Mouse (Mus musculus) lung, embryonic 16.5 days (tissue): Measurements from ENCODE around the gene Fam13c. TPM values are rescaled to one million over a fixed set of nuclear protein-coding genes. Genes with fewer than 3 reads are reported as not detected.

Source experiments
- ATAC-seq: fragments of 200-750 bp; cut with Nextera tagmentation; 2 replicates; pipeline ENCODE4 v1.8.0; 2017; ENCODE audit warnings: low read depth, mild to moderate bottlenecking, moderate library complexity
- H3K27ac ChIP-seq: fragments of 300-500 bp; sonication (generic); 2 replicates; pipeline ENCODE4 v1.5.1; 2014; ENCODE audit warnings: mild to moderate bottlenecking, control low read depth, low read length
- H3K27me3 ChIP-seq: fragments of 300-500 bp; sonication (generic); 2 replicates; pipeline ENCODE4 v1.6.1; 2014; ENCODE audit warnings: low read depth, low read length, mixed read lengths; ENCODE audit not compliant: control insufficient read depth, insufficient read depth
- H3K36me3 ChIP-seq: fragments of 300-500 bp; sonication (generic); 2 replicates; pipeline ENCODE4 v1.6.1; 2014; ENCODE audit warnings: low read length; ENCODE audit not compliant: control insufficient read depth, insufficient read depth
- H3K4me1 ChIP-seq: fragments of 300-500 bp; sonication (generic); replicated peaks from 2 replicates; pipeline ENCODE4 v1.6.1; 2014; ENCODE audit warnings: low read length, mixed read lengths; ENCODE audit not compliant: control insufficient read depth, insufficient read depth
- H3K4me2 ChIP-seq: fragments of 300-500 bp; sonication (generic); 2 replicates; pipeline ENCODE4 v1.6.1; 2014; ENCODE audit warnings: low read depth, low read length, control low read depth
- H3K4me3 ChIP-seq: fragments of 300-500 bp; sonication (generic); 2 replicates; pipeline ENCODE4 v1.5.1; 2014; ENCODE audit warnings: mild to moderate bottlenecking, low read length, control low read depth
- H3K9ac ChIP-seq: fragments of 300-500 bp; sonication (generic); 2 replicates; pipeline ENCODE4 v1.6.1; 2014; ENCODE audit warnings: low read length, control low read depth
- H3K9me3 ChIP-seq: fragments of 300-500 bp; sonication (generic); 2 replicates; pipeline ENCODE4 v1.6.1; 2016; ENCODE audit warnings: low read length; ENCODE audit not compliant: control insufficient read depth
- WGBS: fragments of 180-500 bp; shearing (Covaris S2); extraction: QIAGEN DNeasy Blood & Tissue Kit; methylation state at CpG from one replicate; pipeline ENCODE4 v1.1.7; 2014; 5-methylcytosine and 5-hydroxymethylcytosine counted together
- polyA plus RNA-seq: library from polyadenylated mRNA; unstranded; fragments of >200 nt; fragmentation: Nextera tagmentation; extraction: Ambion mirVana; gene quantifications from 2 replicates; pipeline ENCODE4 v1.2.1, GENCODE M21; 2015

The Fam13c gene
- polyA plus RNA-seq, 1 experiment from 2014 or later = 10.3 TPM

GRCm38 (mm10) chr10:70447787-70448186 lies 7.5 kb downstream of the Fam13c start:
- 70% methylated on average over 4 of the region's 4 CpGs for WGBS

DNA sequence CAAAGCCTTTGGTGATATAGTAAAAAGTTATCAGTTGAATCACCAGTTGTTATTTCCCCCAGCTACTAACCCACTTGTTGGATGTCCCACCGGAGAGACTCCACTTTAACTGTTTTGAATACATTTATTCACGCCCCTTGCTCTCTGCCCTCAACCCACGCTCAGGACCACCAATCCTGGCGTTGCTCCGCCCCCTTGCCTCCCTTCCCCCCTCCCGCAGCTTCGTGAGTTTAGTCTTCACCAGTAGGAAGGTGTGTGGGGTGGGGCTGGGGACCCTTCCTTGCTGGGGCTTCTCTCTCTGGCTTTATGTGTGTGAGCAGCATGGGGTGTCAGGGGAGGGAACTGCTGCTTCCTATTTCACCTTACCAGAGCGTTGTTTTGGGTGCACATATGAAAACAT lies 8.9 kb downstream of the Fam13c start:
- Histone ChIP-seq H3K9me3 (no peaks in the 10 kb centered on the region), H3K27ac (no peak overlapping the region), H3K4me2 (no peak overlapping the region), H3K9ac (no peak overlapping the region), H3K4me1 (no peaks in the 10 kb centered on the region), H3K27me3 (no peaks in the 10 kb centered on the region), H3K4me3 (no peak overlapping the region), H3K36me3 (no peaks in the 10 kb centered on the region)
- ATAC-seq = no peak
- 41% methylated on average over 8 of the region's 8 CpGs for WGBS

More at GRCm38 (mm10) chr10:70447787-70448186, 7.5 kb downstream of the Fam13c start:
- Histone ChIP-seq H3K4me2 (no peak overlapping the region), H3K27ac (no peak overlapping the region), H3K27me3 (no peaks in the 10 kb centered on the region), H3K4me3 (no peak overlapping the region), H3K9ac (no peak overlapping the region), H3K4me1 (no peaks in the 10 kb centered on the region), H3K9me3 (no peaks in the 10 kb centered on the region), H3K36me3 (no peaks in the 10 kb centered on the region)
- no peak for ATAC-seq

- ATAC-seq = no peak
- H3K4me2 ChIP-seq = no peak overlapping the region
- H3K4me1 ChIP-seq = no peaks in the 10 kb centered on the region
- H3K27me3 ChIP-seq = no peaks in the 10 kb centered on the region
- WGBS = 59% methylated on average over 8 of the region's 8 CpGs
- no peak overlapping the region for H3K4me3 ChIP-seq
- H3K9ac ChIP-seq = no peak overlapping the region
- no peaks in the 10 kb centered on the region for H3K9me3 ChIP-seq
- H3K36me3 ChIP-seq = 0 out of 2 replicates have a peak, but pooled peaks cover 2% of the 10 kb centered on the region
- no peak overlapping the region for H3K27ac ChIP-seq
These were observed 15.6 kb downstream of the Fam13c start for GRCm38 (mm10) chr10:70455886-70456305.

DNA sequence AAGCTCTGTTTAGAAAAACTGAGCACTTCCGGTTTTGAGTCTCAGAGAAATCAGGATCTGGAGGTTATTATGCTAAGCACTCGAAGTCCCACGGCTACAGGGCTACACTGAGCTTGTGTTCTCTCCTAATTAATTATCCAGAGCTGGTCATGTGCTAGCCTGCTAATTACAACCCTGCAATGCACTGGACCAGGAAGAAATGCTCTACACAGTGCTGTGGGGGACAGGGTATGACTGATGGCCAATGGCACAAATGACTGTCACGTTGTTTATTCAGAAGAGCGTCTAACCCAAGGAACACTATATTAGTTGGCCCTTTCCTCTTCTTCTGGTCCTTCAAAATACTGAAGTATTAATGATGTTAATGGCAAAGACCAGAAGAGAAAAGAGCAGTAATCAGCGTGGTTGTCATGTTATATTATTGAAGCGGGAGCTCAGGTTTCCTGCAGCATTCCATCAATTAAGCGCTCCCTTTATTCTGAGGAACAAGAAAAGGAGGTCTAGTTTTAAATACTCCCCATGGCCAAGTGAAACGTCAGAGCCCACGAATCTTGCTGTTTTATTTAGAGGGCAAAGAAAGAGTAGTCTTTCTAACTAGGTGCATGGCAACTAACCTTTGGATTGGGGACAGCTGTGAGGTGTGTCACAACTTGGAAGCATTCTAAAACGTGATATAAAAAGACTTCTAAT lies 18.4 kb downstream of the Fam13c start:
- Histone ChIP-seq H3K9ac (no peak overlapping the region), H3K9me3 (no peaks in the 10 kb centered on the region), H3K36me3 (0 out of 2 replicates have a peak, but pooled peaks cover 2% of the 10 kb centered on the region), H3K4me2 (no peak overlapping the region), H3K4me1 (no peaks in the 10 kb centered on the region), H3K27ac (no peak overlapping the region), H3K27me3 (no peaks in the 10 kb centered on the region), H3K4me3 (no peak overlapping the region)
- WGBS = 60% methylated on average over 11 of the region's 11 CpGs
- ATAC-seq = no peak

GRCm38 (mm10) chr10:70465638-70466037 lies 25.4 kb downstream of the Fam13c start:
- 77% methylated on average over 7 of the region's 7 CpGs for WGBS
- Histone ChIP-seq H3K9me3 (no peaks in the 10 kb centered on the region; the same call in 1 of the 2 replicates), H3K4me1 (no peaks in the 10 kb centered on the region), H3K9ac (no peak overlapping the region), H3K4me2 (no peak overlapping the region), H3K4me3 (no peak overlapping the region), H3K36me3 (no peaks in the 10 kb centered on the region), H3K27ac (no peak overlapping the region), H3K27me3 (no peaks in the 10 kb centered on the region)
- ATAC-seq = no peak

DNA sequence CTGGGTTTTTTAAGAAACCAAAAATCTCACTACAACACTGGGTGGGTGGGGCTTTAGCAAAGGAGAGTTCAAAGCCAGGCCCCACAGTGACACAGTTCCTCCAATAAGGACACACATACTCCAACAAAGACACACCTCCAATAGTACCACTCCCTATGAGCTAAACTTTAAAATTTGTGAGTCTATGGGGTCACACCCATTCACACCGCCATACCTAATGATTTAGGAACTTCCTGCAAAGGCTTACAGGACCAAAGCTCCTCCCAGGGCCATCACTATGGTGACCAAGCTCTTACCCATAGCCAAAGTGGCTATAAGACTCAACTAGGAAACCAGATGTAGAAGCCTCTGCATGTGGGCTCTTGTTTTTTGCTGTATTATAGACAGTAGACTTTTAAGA lies 30.6 kb downstream of the Fam13c start:
- Histone ChIP-seq H3K9ac (no peak overlapping the region), H3K9me3 (no peaks in the 10 kb centered on the region; the same call in 1 of the 2 replicates), H3K27me3 (no peaks in the 10 kb centered on the region), H3K4me2 (no peak overlapping the region), H3K4me3 (no peak overlapping the region), H3K27ac (no peak overlapping the region), H3K36me3 (no peaks in the 10 kb centered on the region), H3K4me1 (no peaks in the 10 kb centered on the region)
- ATAC-seq = no peak
- 70% methylated on average over 1 of the region's 1 CpGs for WGBS

DNA sequence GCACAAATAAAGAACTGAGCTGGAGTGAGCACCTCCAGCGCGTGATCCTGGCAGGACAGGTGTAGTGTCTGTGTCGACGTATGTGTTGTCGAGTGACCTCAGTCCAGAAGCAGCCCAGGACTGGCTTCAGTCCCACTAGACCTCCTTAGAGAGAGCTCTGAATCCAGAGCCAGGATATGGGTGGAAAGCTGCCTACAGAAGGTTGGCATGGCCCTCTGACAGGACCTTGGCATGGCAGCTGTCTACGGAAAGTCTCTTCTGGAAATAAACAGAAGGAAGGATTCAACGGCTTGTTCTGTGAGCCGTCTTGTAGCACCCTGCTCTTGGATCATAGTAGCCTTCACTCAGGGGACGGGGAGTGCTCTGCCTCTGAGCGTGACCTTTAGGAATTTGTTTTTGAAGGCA lies 37.5 kb downstream of the Fam13c start:
- Histone ChIP-seq H3K4me3 (no peak overlapping the region), H3K36me3 (no peaks in the 10 kb centered on the region), H3K9me3 (no peaks in the 10 kb centered on the region), H3K9ac (no peak overlapping the region), H3K27me3 (no peaks in the 10 kb centered on the region), H3K27ac (no peak overlapping the region), H3K4me1 (no peaks in the 10 kb centered on the region), H3K4me2 (no peak overlapping the region)
- ATAC-seq = peak; percentile 34; the same call in 1 of the 2 replicates
- 81% methylated on average over 10 of the region's 10 CpGs for WGBS

GRCm38 (mm10) chr10:70483736-70484135 lies 43.5 kb downstream of the Fam13c start:
- H3K9ac ChIP-seq = no peak overlapping the region
- WGBS = 45% methylated on average over 6 of the region's 6 CpGs
- no peak for ATAC-seq
- H3K9me3 ChIP-seq = no peaks in the 10 kb centered on the region
- H3K4me2 ChIP-seq = no peak overlapping the region
- peaks cover 10% of the 10 kb centered on the region; the same call in 1 of the 2 replicates for H3K4me1 ChIP-seq
- H3K36me3 ChIP-seq = no peaks in the 10 kb centered on the region
- no peak overlapping the region for H3K4me3 ChIP-seq
- no peaks in the 10 kb centered on the region for H3K27me3 ChIP-seq
- no peak overlapping the region for H3K27ac ChIP-seq

DNA sequence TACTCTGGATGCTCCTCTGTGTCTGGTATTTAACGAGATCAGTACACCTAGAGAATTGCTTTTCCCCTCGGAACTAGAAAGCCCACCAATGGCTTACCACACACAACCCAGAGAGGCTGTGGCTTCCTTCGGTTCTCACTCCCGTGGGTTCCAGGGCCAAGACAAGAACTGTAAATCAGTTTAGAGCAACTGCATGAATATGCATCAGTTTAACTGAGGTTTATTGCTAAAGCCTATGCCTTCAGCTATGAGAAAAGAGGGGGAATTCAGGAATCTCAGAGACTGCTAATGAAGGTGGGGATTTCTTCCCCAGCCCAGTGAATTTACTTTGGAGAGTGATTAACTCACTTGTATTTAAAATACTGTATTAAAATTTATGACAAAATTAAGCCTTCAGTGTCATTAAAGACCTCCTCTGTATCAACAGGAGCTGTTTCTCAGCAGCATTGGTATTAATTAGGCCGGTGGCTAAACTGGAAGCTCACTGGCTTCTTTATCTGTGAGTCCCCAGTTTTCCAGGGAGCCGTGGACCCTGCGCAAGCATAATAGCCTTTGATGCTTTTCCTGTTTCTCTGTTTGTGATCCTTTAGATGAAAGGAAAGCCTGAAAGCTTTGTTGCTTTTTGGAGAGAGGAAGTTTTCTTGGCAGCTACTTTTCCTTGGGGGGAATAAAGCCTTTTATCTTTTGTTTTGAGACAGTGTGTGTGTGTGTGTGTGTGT lies 44.4 kb downstream of the Fam13c start:
- H3K9me3 ChIP-seq = no peaks in the 10 kb centered on the region
- peak overlapping the region; percentile 7 for H3K27ac ChIP-seq
- no peaks in the 10 kb centered on the region for H3K36me3 ChIP-seq
- peak overlapping the region; percentile 7; the same call in 1 of the 2 replicates for H3K4me2 ChIP-seq
- ATAC-seq = peak; percentile 59
- H3K4me3 ChIP-seq = no peak overlapping the region
- no peak overlapping the region for H3K9ac ChIP-seq
- H3K27me3 ChIP-seq = no peaks in the 10 kb centered on the region
- peaks cover 10% of the 10 kb centered on the region; the same call in 1 of the 2 replicates for H3K4me1 ChIP-seq
- 43% methylated on average over 7 of the region's 7 CpGs for WGBS
